Comparison of ENCODE assay signal across 21 mouse cellular contexts in the genomic region with DNA sequence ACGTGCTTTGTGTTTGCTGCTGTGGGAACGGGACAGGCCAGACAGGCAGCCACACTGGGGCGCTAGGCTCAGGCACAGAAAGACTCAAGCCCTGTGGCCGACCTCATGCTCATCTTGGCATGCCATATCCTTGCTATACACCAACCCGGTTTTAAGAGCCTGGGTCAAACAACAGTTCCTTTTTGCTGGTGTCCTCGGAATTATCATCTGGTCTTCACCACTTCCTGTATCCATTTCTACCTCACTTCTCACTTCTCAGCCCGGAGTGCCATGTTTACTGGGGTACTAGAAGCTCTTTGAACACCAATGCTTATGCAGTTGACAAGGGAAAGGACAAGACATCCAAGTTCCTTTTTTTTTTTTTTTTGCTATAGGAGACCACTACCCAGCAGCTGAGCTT. TPM values are rescaled to one million over a fixed set of nuclear protein-coding genes. Genes with fewer than 3 reads are reported as not detected.
DNase-seq lines count a peak whose midpoint lies in the region; ATAC-seq and TF ChIP-seq lines count a peak whose summit lies in the region.
"Had no signal": no experiment of that assay in that cellular context is flagged by ENCODE, and none has a peak within 500 bp of the region (broad histone marks: within the 10 kb centered on the region; RNA-seq: fewer than 3 reads in every experiment).

No protein-coding gene starts in this region.

- H3K36me3 ChIP-seq in heart, embryonic 10.5 days = no peaks in the 10 kb centered on the region
- H3K36me3 ChIP-seq in ES-Bruce4 (ENCODE audit: control insufficient read depth, insufficient read depth, low read length, poor library complexity, severe bottlenecking) = no peaks in the 10 kb centered on the region
- H3K36me3 ChIP-seq in embryonic facial prominence, embryonic 10.5 days (replicated peaks) = 0 out of 2 replicates have a peak, but pooled peaks cover 3% of the 10 kb centered on the region
- H3K36me3 ChIP-seq in forebrain, embryonic 14.5 days (ENCODE audit: control insufficient read depth, insufficient read depth, low read length) = no peaks in the 10 kb centered on the region
- H3K36me3 ChIP-seq: forebrain, embryonic 12.5 days; heart, embryonic 15.5 days; limb, embryonic 13.5 days had no signal

- H3K4me3 ChIP-seq in heart, embryonic 10.5 days = no peak overlapping the region
- H3K4me3 ChIP-seq in layer of hippocampus, adult 2 months = no peak overlapping the region
- H3K4me3 ChIP-seq in ES-Bruce4 (ENCODE audit: low read depth, low read length) = no peak overlapping the region
- no peak overlapping the region for H3K4me3 ChIP-seq in embryonic facial prominence, embryonic 10.5 days
- H3K4me3 ChIP-seq in forebrain, embryonic 14.5 days (ENCODE audit: low read depth, low read length) = no peak overlapping the region
- H3K4me3 ChIP-seq: forebrain, embryonic 12.5 days; heart, embryonic 15.5 days; hindbrain, embryonic 15.5 days; limb, embryonic 13.5 days; myocyte; neural tube, embryonic 15.5 days had no signal

- no peak for TF ChIP-seq EP300 in ES-Bruce4 (IDR thresholded peaks at IDR 0.05; ENCODE audit: insufficient read depth, low read depth, low read length)

- intact Hi-C loops in heart, postnatal 36 days (cut with DNase I) = no loop called here

- no peak overlapping the region for H3K4me2 ChIP-seq in forebrain, embryonic 14.5 days (ENCODE audit: low read length)
- H3K4me2 ChIP-seq: forebrain, embryonic 12.5 days; hindbrain, embryonic 15.5 days; limb, embryonic 13.5 days; neural tube, embryonic 15.5 days had no signal

- WGBS in heart, embryonic 10.5 days = 72% methylated on average over 7 of the region's 7 CpGs
- WGBS in embryonic facial prominence, embryonic 10.5 days = 78% methylated on average over 7 of the region's 7 CpGs
- 70% methylated on average over 7 of the region's 7 CpGs for WGBS in forebrain, embryonic 14.5 days

- peak overlapping the region; percentile 77 for H3K27ac ChIP-seq in heart, embryonic 10.5 days
- H3K27ac ChIP-seq in layer of hippocampus, adult 2 months = peak overlapping the region; percentile 54
- H3K27ac ChIP-seq in ES-Bruce4 (ENCODE audit: insufficient read depth, low read length) = no peak overlapping the region
- 0 out of 2 replicates have a peak overlapping the region, but pooled peaks have one; percentile 14 for H3K27ac ChIP-seq in embryonic facial prominence, embryonic 10.5 days (replicated peaks)
- H3K27ac ChIP-seq in forebrain, embryonic 14.5 days (ENCODE audit: low read depth, low read length) = no peak overlapping the region
- H3K27ac ChIP-seq: forebrain, embryonic 12.5 days; hindbrain, embryonic 15.5 days; limb, embryonic 13.5 days; liver, embryonic 14.5 days; neural tube, embryonic 15.5 days had no signal

- DNase-seq in heart, embryonic 10.5 days (ENCODE audit: low spot score) = no peak
- no peak for DNase-seq in heart, postnatal 36 days
- DNase-seq in layer of hippocampus, adult 2 months (ENCODE audit: low spot score in 2 of 2) = no peak
- no peak for DNase-seq in layer of hippocampus, adult 9-11 months
- DNase-seq in embryonic facial prominence, embryonic 10.5 days (ENCODE audit: low spot score) = no peak
- no peak for DNase-seq in forebrain, embryonic 14.5 days (ENCODE audit: low spot score)
- DNase-seq: adrenal gland, postnatal 36 days; cerebellum, adult 9-10 months; kidney, adult 11 months; kidney, postnatal 10 days; retina, postnatal 1 day; right cerebral cortex, postnatal 4 days had no signal

- no peak overlapping the region for H3K9ac ChIP-seq in ES-Bruce4 (ENCODE audit: low read depth, poor library complexity, severe bottlenecking)
- no peak overlapping the region for H3K9ac ChIP-seq in forebrain, embryonic 14.5 days (ENCODE audit: low read length)
- H3K9ac ChIP-seq: forebrain, embryonic 12.5 days; heart, embryonic 15.5 days; hindbrain, embryonic 15.5 days; limb, embryonic 13.5 days; liver, embryonic 14.5 days; neural tube, embryonic 15.5 days had no signal

- H3K9me3 ChIP-seq in heart, embryonic 10.5 days = no peaks in the 10 kb centered on the region
- H3K9me3 ChIP-seq in ES-Bruce4 (replicated peaks; ENCODE audit: control insufficient read depth, insufficient read depth, low read length, poor library complexity, severe bottlenecking) = no peaks in the 10 kb centered on the region
- no peaks in the 10 kb centered on the region for H3K9me3 ChIP-seq in embryonic facial prominence, embryonic 10.5 days
- H3K9me3 ChIP-seq in forebrain, embryonic 14.5 days (replicated peaks; ENCODE audit: control insufficient read depth, low read length) = no peaks in the 10 kb centered on the region
- H3K9me3 ChIP-seq: forebrain, embryonic 12.5 days; heart, embryonic 15.5 days; hindbrain, embryonic 15.5 days; limb, embryonic 13.5 days; neural tube, embryonic 15.5 days had no signal

- ATAC-seq in forebrain, embryonic 14.5 days = no peak
- ATAC-seq in monocyte, adult 5-6 weeks (replicated peaks; ENCODE audit: insufficient number of reproducible peaks, low FRiP score, low TSS enrichment, poor library complexity, severe bottlenecking) = no peak

- TF ChIP-seq POLR2A in ES-Bruce4 (IDR thresholded peaks at IDR 0.05; ENCODE audit: insufficient read depth, low read length) = no peak

- H3K4me1 ChIP-seq in heart, embryonic 10.5 days = peaks cover 14% of the 10 kb centered on the region
- H3K4me1 ChIP-seq in ES-Bruce4 (ENCODE audit: control insufficient read depth, insufficient read depth, low read length) = peaks cover 3% of the 10 kb centered on the region
- H3K4me1 ChIP-seq in embryonic facial prominence, embryonic 10.5 days = peaks cover 9% of the 10 kb centered on the region
- no peaks in the 10 kb centered on the region for H3K4me1 ChIP-seq in forebrain, embryonic 14.5 days (ENCODE audit: control insufficient read depth, insufficient read depth, low read length)
- H3K4me1 ChIP-seq: forebrain, embryonic 12.5 days; neural tube, embryonic 15.5 days had no signal

- no peaks in the 10 kb centered on the region for H3K27me3 ChIP-seq in heart, embryonic 10.5 days (ENCODE audit: insufficient read depth, poor library complexity, severe bottlenecking)
- no peaks in the 10 kb centered on the region for H3K27me3 ChIP-seq in ES-Bruce4 (ENCODE audit: control insufficient read depth, insufficient read depth, low read length, poor library complexity, severe bottlenecking)
- no peaks in the 10 kb centered on the region for H3K27me3 ChIP-seq in embryonic facial prominence, embryonic 10.5 days (replicated peaks; ENCODE audit: low read depth, poor library complexity, severe bottlenecking)
- no peaks in the 10 kb centered on the region for H3K27me3 ChIP-seq in forebrain, embryonic 14.5 days (replicated peaks; ENCODE audit: control insufficient read depth, insufficient read depth, low read length)
- H3K27me3 ChIP-seq: forebrain, embryonic 12.5 days; heart, embryonic 15.5 days; hindbrain, embryonic 15.5 days; limb, embryonic 13.5 days; neural tube, embryonic 15.5 days had no signal

- TF ChIP-seq CTCF in layer of hippocampus, adult 2 months (conservative IDR thresholded peaks at IDR 0.05) = no peak
- TF ChIP-seq CTCF in ES-Bruce4 (IDR thresholded peaks at IDR 0.05; ENCODE audit: low read depth, low read length) = peak; percentile 11

RNA-seq across cellular contexts. Expression of gene Sergef, which starts 51.6 kb away (rescaled TPM):
- 12.0 and 12.5 TPM in 2 replicates for polyA plus RNA-seq in heart, embryonic 10.5 days (2016; fragmentation: Nextera tagmentation; extraction: Ambion mirVana)
- total RNA-seq in heart, postnatal 36 days (2021) = 1 to 10 TPM; 3.0 to 4.7 TPM
- 10 to 100 TPM; 47.3 to 54.1 TPM for total RNA-seq in layer of hippocampus, adult 2 months (2021)
- 5.8 and 7.5 TPM in 2 replicates for polyA plus RNA-seq in ES-Bruce4 (2011; ENCODE audit: insufficient read depth, insufficient read length, low read depth, missing spikeins)
- 12.7 and 13.4 TPM in 2 replicates for polyA plus RNA-seq in embryonic facial prominence, embryonic 10.5 days (2016; fragmentation: Nextera tagmentation; extraction: Ambion mirVana)
- polyA plus RNA-seq in forebrain, embryonic 14.5 days (2014; fragmentation: Nextera tagmentation; extraction: Ambion mirVana) = 23.4 and 26.1 TPM in 2 replicates
- total RNA-seq in monocyte, adult 5-6 weeks (2017) = 5.3 to 18.6 TPM (median 16.5 TPM) in 3 replicates

Comparison
In these comparisons a context has a peak if more than half of its experiments do, and no peak if none do; other contexts are left out.
1. H3K27ac ChIP-seq: peak in heart, embryonic 10.5 days (single experiment), layer of hippocampus, adult 2 months (single experiment) and embryonic facial prominence, embryonic 10.5 days (single experiment); none in ES-Bruce4 (single experiment) and forebrain, embryonic 14.5 days (single experiment).